Mouse (Mus musculus) adrenal gland, postnatal 4 days (tissue): ENCODE data around the gene Prkn. TPM values are rescaled to one million over a fixed set of nuclear protein-coding genes. Genes with fewer than 3 reads are reported as not detected.

ENCODE experiments used
- DNase-seq, 2 experiments: peaks; one replicate each; pipeline ENCODE4 v3.0.0; 2021 to 2022; ENCODE audit warnings: low spot score in 2 of 2, mixed read lengths in 2 of 2
- total RNA-seq, 2 experiments: library from RNA; stranded (reverse); gene quantifications; 2 replicates each; pipeline ENCODE4 v1.2.3; 2021

Gene Prkn
- total RNA-seq, 2 experiments from 2014 or later = 10.2 to 13.0 TPM

GRCm38 (mm10) chr17:11728294-11728693 lies 888.1 kb downstream of the Prkn start:
- DNase-seq = no peak

- no peak for DNase-seq
These were observed 890.7 kb downstream of the Prkn start for GRCm38 (mm10) chr17:11730656-11731594.

GRCm38 (mm10) chr17:11735158-11735877 lies 895.1 kb downstream of the Prkn start:
- no peak for DNase-seq

- DNase-seq = no peak
These were observed 896.3 kb downstream of the Prkn start for GRCm38 (mm10) chr17:11736531-11736930.

GRCm38 (mm10) chr17:11737905-11738304 lies 897.7 kb downstream of the Prkn start:
- no peak for DNase-seq

GRCm38 (mm10) chr17:11740716-11741115 lies 900.5 kb downstream of the Prkn start:
- DNase-seq = no peak

GRCm38 (mm10) chr17:11741161-11741560 lies 901.0 kb downstream of the Prkn start:
- DNase-seq = no peak

GRCm38 (mm10) chr17:11751251-11751650 lies 911.1 kb downstream of the Prkn start:
- no peak for DNase-seq

GRCm38 (mm10) chr17:11752686-11753085 lies 912.5 kb downstream of the Prkn start:
- DNase-seq = no peak

- DNase-seq = no peak
These were observed 924.9 kb downstream of the Prkn start for GRCm38 (mm10) chr17:11765117-11765516.

- no peak for DNase-seq
These were observed 925.4 kb downstream of the Prkn start for GRCm38 (mm10) chr17:11765581-11765980.

- no peak for DNase-seq
These were observed 927.1 kb downstream of the Prkn start for GRCm38 (mm10) chr17:11767301-11767700.

- no peak for DNase-seq
These were observed 928.2 kb downstream of the Prkn start for GRCm38 (mm10) chr17:11768345-11768744.

GRCm38 (mm10) chr17:11768971-11769370 lies 928.8 kb downstream of the Prkn start:
- no peak for DNase-seq

GRCm38 (mm10) chr17:11769513-11769912 lies 929.3 kb downstream of the Prkn start:
- no peak for DNase-seq

- DNase-seq = no peak
These were observed 939.4 kb downstream of the Prkn start for GRCm38 (mm10) chr17:11779547-11779946.

- DNase-seq = no peak
These were observed 939.8 kb downstream of the Prkn start for GRCm38 (mm10) chr17:11780005-11780404.

- DNase-seq = no peak
These were observed 940.8 kb downstream of the Prkn start for GRCm38 (mm10) chr17:11780805-11781481.

GRCm38 (mm10) chr17:11788270-11788936 lies 948.2 kb downstream of the Prkn start:
- no peak for DNase-seq

GRCm38 (mm10) chr17:11795979-11796378 lies 955.8 kb downstream of the Prkn start:
- no peak for DNase-seq

- no peak for DNase-seq
These were observed 961.0 kb downstream of the Prkn start for GRCm38 (mm10) chr17:11801226-11801625.
